Mouse (Mus musculus) kidney, postnatal 0 days (tissue): ENCODE data around the gene Rara. TPM values are rescaled to one million over a fixed set of nuclear protein-coding genes. Genes with fewer than 3 reads are reported as not detected.

ENCODE experiments used
- ATAC-seq: fragments of 200-750 bp; cut with Nextera tagmentation; replicated peaks from 2 replicates; pipeline ENCODE4 v1.8.0; 2017; ENCODE audit warnings: low read depth, moderate number of reproducible peaks, moderate TSS enrichment, moderate library complexity; ENCODE audit not compliant: low FRiP score
- DNase-seq: peaks from one replicate; pipeline ENCODE4 v3.0.0-alpha.2; 2016; ENCODE audit warnings: low spot score
- H3K27ac ChIP-seq: fragments of 300-500 bp; sonication (generic); 2 replicates; pipeline ENCODE4 v1.5.1; 2014; ENCODE audit warnings: mild to moderate bottlenecking
- H3K27me3 ChIP-seq: fragments of 300-500 bp; sonication (generic); 2 replicates; pipeline ENCODE4 v1.6.1; 2014; ENCODE audit warnings: low read length, mixed read lengths; ENCODE audit not compliant: insufficient read depth
- H3K36me3 ChIP-seq: fragments of 300-500 bp; sonication (generic); 2 replicates; pipeline ENCODE4 v1.6.1; 2014; ENCODE audit warnings: low read length, mixed read lengths; ENCODE audit not compliant: insufficient read depth
- H3K4me1 ChIP-seq: fragments of 300-500 bp; sonication (generic); replicated peaks from 2 replicates; pipeline ENCODE4 v1.6.1; 2014; ENCODE audit warnings: antibody characterized with exemption, low read length, mixed read lengths; ENCODE audit not compliant: insufficient read depth
- H3K4me2 ChIP-seq: fragments of 300-500 bp; sonication (generic); 2 replicates; pipeline ENCODE4 v1.6.1; 2014; ENCODE audit warnings: mild to moderate bottlenecking, low read length, moderate library complexity, mixed read lengths
- H3K4me3 ChIP-seq: fragments of 300-500 bp; sonication (generic); replicated peaks from 2 replicates; pipeline ENCODE4 v1.5.1; 2014; ENCODE audit warnings: low read depth, low read length
- H3K9ac ChIP-seq: fragments of 300-500 bp; sonication (generic); 2 replicates; pipeline ENCODE4 v1.6.1; 2014; ENCODE audit warnings: low read depth, low read length
- H3K9me3 ChIP-seq: fragments of 300-500 bp; sonication (generic); replicated peaks from 2 replicates; pipeline ENCODE4 v1.6.1; 2016; ENCODE audit warnings: low read length, inconsistent platforms, mixed read lengths
- CTCF ChIP-seq: IDR thresholded peaks from 2 replicates; pipeline ENCODE4 v1.5.1; 2016; ENCODE audit warnings: antibody characterized with exemption, low read depth, mild to moderate bottlenecking, moderate library complexity
- WGBS: fragments of 180-500 bp; shearing (Covaris S2); extraction: QIAGEN DNeasy Blood & Tissue Kit; methylation state at CpG from one replicate; pipeline ENCODE4 v1.1.7; 2014; 5-methylcytosine and 5-hydroxymethylcytosine counted together
- polyA plus RNA-seq: library from polyadenylated mRNA; unstranded; fragments of >200 nt; fragmentation: Nextera tagmentation; extraction: Ambion mirVana; gene quantifications from 2 replicates; pipeline ENCODE4 v1.2.1, GENCODE M21; 2015

Gene Rara
- polyA plus RNA-seq, 1 experiment from 2014 or later: 25.7 TPM

GRCm38 (mm10) chr11:98972801-98973360 is 45.3 kb downstream of the Rara start:
- no peak overlapping the region for H3K4me2 ChIP-seq
- no peak for DNase-seq
- no peak for TF ChIP-seq CTCF
- H3K4me1 ChIP-seq: peaks cover 17% of the 10 kb centered on the region
- no peaks in the 10 kb centered on the region for H3K9me3 ChIP-seq
- peaks cover 40% of the 10 kb centered on the region for H3K36me3 ChIP-seq
- H3K27ac ChIP-seq: no peak overlapping the region
- no peak for ATAC-seq
- H3K4me3 ChIP-seq: no peak overlapping the region
- H3K27me3 ChIP-seq: no peaks in the 10 kb centered on the region
- WGBS: 87% methylated on average over 9 of the region's 9 CpGs
- no peak overlapping the region for H3K9ac ChIP-seq

GRCm38 (mm10) chr11:98973584-98973983 is 46.0 kb downstream of the Rara start:
- no peak for DNase-seq

GRCm38 (mm10) chr11:98974213-98974612 is 46.6 kb downstream of the Rara start:
- WGBS: 79% methylated on average over 6 of the region's 6 CpGs
- TF ChIP-seq CTCF: no peak

More at GRCm38 (mm10) chr11:98973584-98973983, 46.0 kb downstream of the Rara start:
- no peak overlapping the region for H3K4me2 ChIP-seq
- no peak overlapping the region for H3K9ac ChIP-seq
- peaks cover 12% of the 10 kb centered on the region for H3K4me1 ChIP-seq
- H3K9me3 ChIP-seq: no peaks in the 10 kb centered on the region
- no peak overlapping the region for H3K4me3 ChIP-seq
- peaks cover 36% of the 10 kb centered on the region for H3K36me3 ChIP-seq
- H3K27me3 ChIP-seq: no peaks in the 10 kb centered on the region
- WGBS: 77% methylated on average over 14 of the region's 14 CpGs
- ATAC-seq: no peak
- no peak for TF ChIP-seq CTCF
- no peak overlapping the region for H3K27ac ChIP-seq

GRCm38 (mm10) chr11:98974871-98975719 is 47.5 kb downstream of the Rara start:
- no peak overlapping the region for H3K4me3 ChIP-seq
- peak; percentile 81 for TF ChIP-seq CTCF
- peaks cover 35% of the 10 kb centered on the region for H3K36me3 ChIP-seq
- 55% methylated on average over 5 of the region's 5 CpGs for WGBS
- no peak overlapping the region for H3K9ac ChIP-seq
- ATAC-seq (no peak), DNase-seq (peak; percentile 84)
- H3K27me3 ChIP-seq: no peaks in the 10 kb centered on the region
- H3K4me2 ChIP-seq: no peak overlapping the region
- peaks cover 4% of the 10 kb centered on the region for H3K4me1 ChIP-seq
- no peaks in the 10 kb centered on the region for H3K9me3 ChIP-seq
- H3K27ac ChIP-seq: no peak overlapping the region

More at GRCm38 (mm10) chr11:98974213-98974612, 46.6 kb downstream of the Rara start:
- Histone ChIP-seq H3K9ac (no peak overlapping the region), H3K4me3 (no peak overlapping the region), H3K36me3 (peaks cover 36% of the 10 kb centered on the region), H3K27ac (no peak overlapping the region), H3K4me2 (no peak overlapping the region), H3K4me1 (peaks cover 12% of the 10 kb centered on the region), H3K27me3 (no peaks in the 10 kb centered on the region), H3K9me3 (no peaks in the 10 kb centered on the region)
- ATAC-seq (no peak), DNase-seq (no peak)

GRCm38 (mm10) chr11:98978526-98979148 is 51.0 kb downstream of the Rara start:
- H3K9ac ChIP-seq: no peak overlapping the region
- TF ChIP-seq CTCF: no peak
- no peak overlapping the region for H3K4me2 ChIP-seq
- no peaks in the 10 kb centered on the region for H3K9me3 ChIP-seq
- no peak overlapping the region for H3K27ac ChIP-seq
- DNase-seq: no peak
- no peak overlapping the region for H3K4me3 ChIP-seq
- H3K36me3 ChIP-seq: peaks cover 5% of the 10 kb centered on the region
- 57% methylated on average over 15 of the region's 15 CpGs for WGBS
- H3K27me3 ChIP-seq: no peaks in the 10 kb centered on the region; the same call in 1 of the 2 replicates
- peaks cover 6% of the 10 kb centered on the region; the same call in 1 of the 2 replicates for H3K4me1 ChIP-seq
- ATAC-seq: no peak

- DNase-seq (no peak), ATAC-seq (no peak)
- no peaks in the 10 kb centered on the region for H3K9me3 ChIP-seq
- no peak overlapping the region for H3K4me2 ChIP-seq
- no peak overlapping the region for H3K9ac ChIP-seq
- TF ChIP-seq CTCF: no peak
- 76% methylated on average over 4 of the region's 5 CpGs for WGBS
- H3K36me3 ChIP-seq: no peaks in the 10 kb centered on the region
- H3K27ac ChIP-seq: no peak overlapping the region
- H3K4me1 ChIP-seq: peaks cover 6% of the 10 kb centered on the region; the same call in 1 of the 2 replicates
- H3K4me3 ChIP-seq: no peak overlapping the region
- no peaks in the 10 kb centered on the region; the same call in 1 of the 2 replicates for H3K27me3 ChIP-seq
These were observed 51.7 kb downstream of the Rara start for GRCm38 (mm10) chr11:98979356-98979755.
